Mouse (Mus musculus) left cerebral cortex, postnatal 4 days (tissue): ENCODE data around the gene Tmem243. TPM values are rescaled to one million over a fixed set of nuclear protein-coding genes. Genes with fewer than 3 reads are reported as not detected.
"Not testable (repeated sequence)": the region's sequence is repeated elsewhere in the genome, so short reads cannot be mapped to it uniquely, and the experiment has no call there.

Experiments used
- DNase-seq: peaks from one replicate; pipeline ENCODE4 v3.0.0-alpha.2; 2022
- intact Hi-C: fragments of 180-260 bp; cut with DNase I; formaldehyde crosslinking; loops from one replicate; pipeline ENCODE4 v1.15.1; 2025
- total RNA-seq, 2 experiments: library from RNA; stranded (reverse); gene quantifications; 2 replicates each; pipeline ENCODE4 v1.2.3; 2021

Gene Tmem243
- total RNA-seq, 2 experiments from 2014 or later: 3.5 to 3.9 TPM

- not testable (repeated sequence) for DNase-seq
- intact Hi-C loops: loop anchor here (10.0 kb wide), 2 partner anchors 100 to 1470 kb away; partner anchors contain the start of gene 9330182L06Rik
These were observed 64.7 kb downstream of the Tmem243 start for GRCm38 (mm10) chr5:9165151-9165550.

GRCm38 (mm10) chr5:9166366-9166765 is 65.9 kb downstream of the Tmem243 start:
- intact Hi-C loops: loop anchor here (10.0 kb wide), 2 partner anchors 98 to 1468 kb away; partner anchors contain the start of gene 9330182L06Rik

DNA sequence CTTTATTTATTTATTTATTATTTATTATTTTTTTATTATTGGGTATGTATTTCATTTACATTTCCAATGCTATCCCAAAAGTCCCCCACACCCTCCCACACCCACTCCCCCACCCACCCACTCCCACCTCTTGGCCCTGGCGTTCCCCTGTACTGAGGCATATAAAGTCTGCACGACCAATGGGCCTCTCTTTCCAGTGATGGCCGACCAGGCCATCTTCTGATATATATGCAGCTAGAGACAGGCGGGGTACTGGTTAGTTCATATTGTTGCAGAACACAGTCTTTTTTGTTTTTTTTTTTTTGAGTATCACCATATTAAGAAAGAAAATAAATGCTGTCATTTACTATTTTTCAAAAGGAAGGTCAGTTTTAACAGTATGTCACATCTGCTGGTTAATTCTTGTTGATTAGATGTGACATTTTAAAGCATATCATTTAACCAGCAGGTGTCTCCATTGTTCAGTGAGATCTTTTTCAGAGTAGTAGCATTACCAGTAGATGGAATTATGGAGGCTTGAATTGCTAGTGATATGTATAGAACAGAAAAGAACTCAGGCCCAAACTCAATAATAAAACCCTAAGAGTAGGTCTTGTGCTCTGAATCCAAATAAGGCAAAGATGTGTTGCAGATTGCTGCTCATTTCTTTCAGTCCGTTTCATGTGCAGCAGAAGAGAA is 69.0 kb downstream of the Tmem243 start:
- DNase-seq: not testable (repeated sequence)
- intact Hi-C loops: loop anchor here (2.0 to 10.0 kb wide), 3 partner anchors 95 to 1465 kb away; partner anchors contain the start of gene 9330182L06Rik

More at GRCm38 (mm10) chr5:9166366-9166765, 65.9 kb downstream of the Tmem243 start:
- no peak for DNase-seq

- DNase-seq: no peak
- intact Hi-C loops: no loop called here
These were observed 72.8 kb downstream of the Tmem243 start for GRCm38 (mm10) chr5:9173295-9173694.

GRCm38 (mm10) chr5:9186467-9186866 is 86.0 kb downstream of the Tmem243 start:
- intact Hi-C loops: no loop called here
- DNase-seq: no peak

Other genes starting within 250 kb of the Tmem243 start
- 1 to 10 TPM; 1.9 to 2.1 TPM for gene Abcb4, start 207.0 kb upstream of the Tmem243 start, total RNA-seq
- 10 to 100 TPM; 15.2 to 17.1 TPM for gene Crot, start 103.3 kb upstream of the Tmem243 start, total RNA-seq
- gene Dmtf1, start 61.1 kb downstream of the Tmem243 start, total RNA-seq: 10 to 100 TPM; 52.7 to 58.7 TPM
- gene 9330182L06Rik, start 165.4 kb downstream of the Tmem243 start, total RNA-seq: 10 to 100 TPM; 44.3 to 45.1 TPM